Mouse (Mus musculus) liver, embryonic 14 days (tissue): ENCODE results near the gene Cbfa2t3. TPM values are rescaled to one million over a fixed set of nuclear protein-coding genes. Genes with fewer than 3 reads are reported as not detected.

ENCODE experiments used
- polyA plus RNA-seq: library from polyadenylated mRNA; depleted of rRNA; stranded (reverse); fragments of >200 nt; gene quantifications from 2 replicates; pipeline ENCODE4 v1.2.3, GENCODE M21; 2012; rRNA removed

The Cbfa2t3 gene
- 1.3 and 2.1 TPM in 2 replicates for polyA plus RNA-seq

DNA sequence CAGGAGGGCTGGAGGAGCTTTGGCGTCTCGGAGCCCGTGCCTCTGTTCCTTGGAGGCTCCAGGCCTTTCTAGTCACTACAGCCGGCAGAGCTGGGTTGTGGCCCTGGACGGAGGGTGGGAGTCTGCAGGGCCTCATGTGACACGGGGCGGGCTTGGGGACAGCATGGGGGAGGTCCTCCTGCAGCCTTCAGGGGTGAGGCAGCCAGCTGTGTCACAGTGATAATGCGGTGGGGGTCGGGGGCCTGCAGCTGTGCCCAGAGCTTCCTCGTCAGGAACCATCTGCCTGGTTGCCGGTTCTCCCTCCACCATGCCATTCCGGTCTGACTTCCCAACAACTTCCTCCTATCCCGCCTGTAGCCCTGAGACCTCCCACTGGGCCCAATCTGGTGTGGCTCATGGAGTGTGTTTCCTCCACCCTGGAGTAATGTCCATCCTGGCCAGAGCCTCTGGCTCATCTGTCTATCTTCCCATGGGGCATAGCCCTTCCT lies at the start of gene Cbfa2t3:
TSS of gene Cbfa2t3 (minus strand) at position 105 of the 488 bp plus-strand sequence.

DNA sequence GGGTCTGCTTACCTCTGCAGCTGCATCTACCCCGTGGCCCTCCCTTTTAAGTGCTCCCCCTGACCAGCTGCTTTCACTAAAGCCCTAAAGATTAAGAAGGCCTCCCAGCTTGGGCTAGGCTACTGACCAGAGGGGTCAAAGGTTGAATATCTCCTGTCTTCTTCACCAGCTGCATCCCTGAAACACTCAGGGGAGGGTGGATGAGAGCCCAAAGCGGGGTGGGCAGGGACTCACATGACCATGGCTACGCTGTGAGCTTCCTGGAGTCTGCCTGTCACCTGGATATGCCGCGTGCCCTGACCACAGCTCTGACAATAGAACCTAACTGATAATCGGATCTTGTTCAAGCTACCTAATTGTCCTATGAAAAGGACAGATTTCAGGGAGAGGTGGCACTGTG lies 76.2 kb downstream of the Cbfa2t3 start, which contains the start of gene Pabpn1l:
TSS of gene Pabpn1l (minus strand) at position 13 of the 400 bp plus-strand sequence.

DNA sequence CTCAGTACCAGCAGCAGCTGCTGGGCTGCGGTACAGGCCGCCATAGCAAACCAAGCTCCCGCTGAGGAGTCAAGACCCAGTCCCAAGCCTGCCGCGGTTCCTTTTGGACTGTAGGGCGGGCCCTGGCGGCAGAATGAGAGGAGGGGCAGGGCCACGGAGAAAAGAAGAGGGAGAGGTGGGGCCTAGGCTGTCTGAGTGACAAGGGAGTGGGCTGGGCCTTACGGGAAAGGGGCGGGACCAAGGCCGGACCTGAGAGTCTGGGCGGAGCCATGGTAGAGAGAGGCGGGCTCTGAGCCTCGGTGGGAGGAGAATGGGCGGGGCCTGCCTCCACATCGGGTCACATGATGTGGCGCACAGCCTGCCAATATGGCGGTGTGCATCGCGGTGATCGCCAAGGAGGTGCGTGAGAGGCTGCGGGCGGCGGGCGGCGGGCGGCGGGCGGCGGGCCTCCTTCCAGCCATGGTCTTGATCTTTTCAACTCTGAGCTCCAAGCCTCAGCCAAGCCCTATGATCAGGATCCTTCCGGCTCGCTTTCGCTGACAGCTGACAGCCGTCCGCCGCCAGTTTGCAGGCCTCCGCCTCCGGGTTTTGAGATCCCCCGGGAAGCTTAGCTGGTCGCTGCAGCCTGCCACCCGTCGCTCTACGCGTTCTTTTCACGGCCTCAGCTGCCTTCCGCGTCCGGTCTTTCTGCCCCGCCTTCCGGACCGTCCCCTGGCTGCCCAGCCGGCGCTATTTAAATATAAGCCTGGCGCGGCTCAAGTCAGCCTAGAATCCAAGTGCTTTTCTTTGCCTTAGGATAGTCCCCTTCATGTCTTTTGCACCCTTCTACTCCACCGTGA lies 87.4 kb downstream of the Cbfa2t3 start, which contains the start of the genes Galns and Trappc2l:
TSS of gene Galns (minus strand) at position 169 of the 839 bp plus-strand sequence.
TSS of gene Trappc2l (plus strand) at position 346 of the 839 bp plus-strand sequence.

DNA sequence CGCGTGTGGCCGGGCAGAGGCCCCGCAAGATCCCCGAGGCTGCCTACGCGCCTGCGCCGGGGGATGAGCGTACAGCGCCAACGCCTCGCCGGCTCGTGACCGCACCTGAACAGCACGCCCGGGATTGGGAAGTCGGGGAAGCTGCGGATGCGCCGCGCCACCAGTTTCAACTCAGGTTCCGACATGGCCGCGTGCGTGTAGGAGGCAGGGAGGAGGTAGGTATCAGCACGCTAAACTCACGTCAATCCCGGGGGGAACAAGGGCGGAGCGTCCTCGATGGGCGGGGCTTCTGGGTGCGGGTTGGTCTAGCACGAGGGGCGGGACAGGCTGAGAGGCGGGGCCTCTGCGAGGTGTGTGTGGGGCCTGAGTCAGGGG lies 122.3 kb downstream of the Cbfa2t3 start, which contains the start of gene Aprt:
TSS of gene Aprt (minus strand) at position 262 of the 375 bp plus-strand sequence.

Other genes with a start within 250 kb of the Cbfa2t3 start
- gene Snai3, start 238.4 kb downstream of the Cbfa2t3 start, polyA plus RNA-seq: 0.14 and 0.17 TPM in 2 replicates
- 9.0 and 11.7 TPM in 2 replicates for gene Rnf166, start 223.0 kb downstream of the Cbfa2t3 start, polyA plus RNA-seq
- gene Ctu2, start 223.0 kb downstream of the Cbfa2t3 start, polyA plus RNA-seq: 11.3 and 11.4 TPM in 2 replicates
- 52.1 and 60.1 TPM in 2 replicates for gene Piezo1, start 147.8 kb downstream of the Cbfa2t3 start, polyA plus RNA-seq
- gene Cdt1, start 131.1 kb downstream of the Cbfa2t3 start, polyA plus RNA-seq: 58.4 and 71.0 TPM in 2 replicates
- gene Aprt, start 122.2 kb downstream of the Cbfa2t3 start, polyA plus RNA-seq: 81.5 and 95.1 TPM in 2 replicates
- 3.9 and 4.5 TPM in 2 replicates for gene Galns, start 87.6 kb downstream of the Cbfa2t3 start, polyA plus RNA-seq
- 23.7 and 27.7 TPM in 2 replicates for gene Trappc2l, start 87.5 kb downstream of the Cbfa2t3 start, polyA plus RNA-seq
- not detected in 2 replicates for gene Pabpn1l, start 76.4 kb downstream of the Cbfa2t3 start, polyA plus RNA-seq
- gene Acsf3, start 76.4 kb upstream of the Cbfa2t3 start, polyA plus RNA-seq: 5.3 and 5.5 TPM in 2 replicates
- 0.01 and 0.41 TPM in 2 replicates for gene Cdh15, start 148.9 kb upstream of the Cbfa2t3 start, polyA plus RNA-seq